Mouse (Mus musculus) granulocyte monocyte progenitor cell, adult 5-6 weeks (primary cell): Measurements from ENCODE around the gene Zfp408. TPM values are rescaled to one million over a fixed set of nuclear protein-coding genes. Genes with fewer than 3 reads are reported as not detected.

Experiments used
- ATAC-seq: replicated peaks from 2 replicates; pipeline ENCODE4 v1.8.0; 2016; ENCODE audit warnings: mild to moderate bottlenecking, moderate TSS enrichment, inconsistent platforms; ENCODE audit not compliant: poor library complexity, severe bottlenecking
- total RNA-seq, 2 experiments: library from RNA; stranded (forward) in 1 of 2; stranded (reverse) in 1 of 2; fragments of 200-712, 200-1000 nt in 1 of 2; fragments of >200 nt in 1 of 2; fragmentation: Nextera tagmentation in 1 of 2; gene quantifications; 2 replicates each; pipeline ENCODE4 v1.2.3; 2014 to 2017

Gene Zfp408
- 7.0 and 10.3 TPM in 2 replicates for total RNA-seq (2014; fragmentation: Nextera tagmentation)
- total RNA-seq (2017) = 5.8 and 8.7 TPM in 2 replicates

DNA sequence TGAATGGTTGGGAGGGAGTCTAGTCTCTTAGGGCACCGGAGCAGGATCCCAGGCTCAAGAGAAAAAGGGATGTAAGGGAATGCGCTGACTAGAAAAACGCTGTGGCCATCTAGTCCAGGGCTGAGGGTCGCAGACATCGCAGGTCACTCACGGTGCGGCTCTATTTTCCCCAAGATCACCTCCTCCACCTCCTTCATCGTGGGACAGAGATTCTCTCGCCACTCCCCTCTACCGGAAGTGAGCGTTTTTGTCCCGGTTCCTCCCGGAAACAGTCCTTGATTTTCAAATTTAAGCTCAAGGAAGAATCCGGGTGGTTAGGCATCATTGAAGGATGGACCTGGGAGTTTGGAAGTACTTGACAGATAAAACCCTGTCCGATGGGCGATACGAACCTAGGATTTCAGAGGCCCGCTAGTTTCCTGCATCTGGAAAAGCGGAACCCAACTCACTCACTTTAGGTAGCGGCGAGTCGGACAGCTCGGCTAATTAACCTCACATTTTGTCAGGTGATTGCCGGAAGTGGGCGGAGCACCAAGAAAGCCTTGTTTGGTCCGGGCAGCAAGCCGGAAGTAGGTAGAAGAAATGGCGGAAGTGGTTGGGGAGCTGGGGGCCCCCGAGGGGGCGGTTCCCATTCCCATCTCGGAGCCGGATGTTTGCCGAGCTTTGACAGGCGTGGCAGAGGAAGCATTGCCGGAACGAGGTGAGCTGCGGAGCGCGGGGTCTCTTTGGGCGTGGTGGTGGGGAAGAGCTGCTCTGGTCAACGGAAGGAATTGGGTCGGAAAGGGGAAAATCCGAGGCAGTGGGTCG is at the start of gene Zfp408, which contains the start of gene Arhgap1:
Gene Zfp408 (minus strand): TSS at position 239 of the 807 bp plus-strand sequence.
Gene Arhgap1 (plus strand): TSS at position 308 of the 807 bp plus-strand sequence.
- peak; percentile 84 for ATAC-seq

DNA sequence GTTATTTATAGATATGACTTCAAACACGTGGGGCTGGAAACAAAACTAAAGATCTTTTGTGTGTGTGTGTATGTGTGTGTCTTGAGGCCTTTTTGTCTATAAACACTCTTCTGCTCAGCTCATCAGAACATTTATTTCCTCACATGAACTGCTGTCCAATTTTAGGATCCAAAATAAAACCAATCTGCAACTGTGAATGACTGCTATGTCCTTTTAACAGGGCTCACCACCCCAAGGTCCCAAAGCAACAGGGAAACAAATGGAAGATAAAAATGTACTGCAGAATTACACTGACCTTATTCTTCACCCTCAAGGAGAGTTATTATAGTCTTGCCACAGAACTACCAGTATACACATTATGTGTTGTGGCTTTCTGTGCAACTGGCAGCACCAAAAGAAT is 49.6 kb upstream of the Zfp408 start:
- no peak for ATAC-seq

DNA sequence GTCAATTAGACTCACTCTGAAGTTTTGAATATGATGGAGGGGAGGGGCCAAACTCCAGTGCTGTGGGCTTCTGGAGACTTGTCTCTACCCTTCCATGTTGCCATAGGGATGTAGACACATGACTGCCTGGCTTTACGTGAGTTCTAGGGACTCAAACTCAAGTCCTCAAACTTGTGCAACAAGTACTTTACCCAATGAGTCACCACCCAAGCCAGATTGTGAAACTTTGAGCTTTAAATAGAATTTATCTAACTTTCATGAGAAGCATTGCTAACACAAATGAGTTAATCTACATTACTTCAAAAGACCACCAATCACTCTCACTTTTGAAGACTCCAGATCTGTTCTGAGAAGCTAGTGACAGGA is 46.6 kb upstream of the Zfp408 start:
- ATAC-seq = peak; percentile 100

DNA sequence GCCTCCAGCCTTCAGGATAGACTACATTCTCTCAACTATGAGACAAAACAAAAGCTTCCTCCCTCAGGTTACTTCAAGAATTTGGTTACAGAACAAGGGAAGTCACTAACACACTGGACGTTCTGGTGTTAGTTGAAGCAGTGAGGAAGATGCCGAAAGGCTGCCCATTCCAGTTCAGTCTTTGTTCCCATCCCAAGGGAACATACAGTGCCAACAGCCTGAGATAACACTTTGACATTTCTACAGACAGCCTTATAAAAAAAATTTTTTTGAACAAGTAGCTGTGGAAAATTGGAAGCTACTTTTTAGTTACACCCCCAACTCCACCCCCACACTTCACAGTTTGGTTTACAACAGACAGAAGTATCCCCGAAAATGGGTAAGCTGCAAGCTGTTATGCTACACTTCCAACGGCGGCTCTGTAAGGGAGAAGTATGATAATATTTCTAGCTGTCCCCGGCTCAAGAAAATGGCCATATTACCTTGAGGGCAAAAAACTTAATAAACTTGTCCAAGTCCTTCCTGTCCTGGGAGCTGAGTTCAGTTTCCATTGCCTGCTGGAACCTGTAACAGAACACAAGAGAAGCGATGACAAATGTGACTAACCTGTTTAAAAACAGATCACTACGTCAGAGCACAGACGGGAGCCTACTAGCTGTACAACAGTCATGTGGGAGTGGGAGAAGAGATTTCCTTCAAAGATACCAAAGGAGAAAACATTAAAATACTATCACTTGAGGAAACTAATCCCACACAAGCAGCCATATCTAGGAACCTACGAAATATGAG is 46.0 kb upstream of the Zfp408 start:
- ATAC-seq = no peak

DNA sequence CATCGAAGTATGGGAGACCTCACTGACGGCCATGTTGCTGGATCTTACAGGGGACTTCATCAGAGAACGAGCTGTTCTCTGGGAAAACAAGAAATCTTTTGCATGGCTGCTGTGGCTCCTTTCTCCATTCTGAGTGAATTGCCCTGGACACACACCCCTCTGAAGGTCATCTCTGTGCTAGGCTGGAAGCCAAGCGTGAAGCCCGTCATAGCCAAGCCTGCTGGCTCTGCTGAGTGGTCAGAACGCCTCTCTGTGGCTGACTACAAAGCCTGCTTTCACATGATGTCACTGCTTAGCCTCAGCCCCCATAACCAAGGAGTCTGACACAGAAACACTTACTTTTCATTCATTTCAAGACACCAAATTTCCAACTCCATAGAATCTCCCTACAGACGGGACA is 39.9 kb upstream of the Zfp408 start:
- no peak for ATAC-seq

- no peak for ATAC-seq
Measured at GRCm38 (mm10) chr2:91683919-91684318, 34.3 kb upstream of the Zfp408 start.

DNA sequence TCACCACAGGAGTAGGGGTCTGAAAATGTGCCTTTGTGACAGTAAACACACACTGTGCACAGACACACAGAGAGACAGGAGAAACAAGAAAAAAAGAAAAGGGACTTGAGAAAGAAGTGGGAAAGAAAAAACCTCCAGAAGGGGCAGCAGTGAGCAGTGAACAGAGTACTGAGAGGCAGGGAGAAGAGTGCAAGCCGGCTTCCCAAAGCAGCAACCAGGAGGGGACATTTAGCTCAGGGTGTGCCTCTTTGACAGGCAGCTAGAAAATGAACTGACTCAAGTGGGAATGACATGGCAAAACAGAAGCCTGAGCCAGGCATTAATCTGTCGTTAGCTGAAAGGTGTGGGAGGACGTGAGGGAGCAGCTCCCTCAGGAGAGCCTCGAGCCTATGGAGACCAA is 33.3 kb upstream of the Zfp408 start:
- no peak for ATAC-seq

- ATAC-seq = no peak
Measured at GRCm38 (mm10) chr2:91676961-91677360, 27.4 kb upstream of the Zfp408 start.

DNA sequence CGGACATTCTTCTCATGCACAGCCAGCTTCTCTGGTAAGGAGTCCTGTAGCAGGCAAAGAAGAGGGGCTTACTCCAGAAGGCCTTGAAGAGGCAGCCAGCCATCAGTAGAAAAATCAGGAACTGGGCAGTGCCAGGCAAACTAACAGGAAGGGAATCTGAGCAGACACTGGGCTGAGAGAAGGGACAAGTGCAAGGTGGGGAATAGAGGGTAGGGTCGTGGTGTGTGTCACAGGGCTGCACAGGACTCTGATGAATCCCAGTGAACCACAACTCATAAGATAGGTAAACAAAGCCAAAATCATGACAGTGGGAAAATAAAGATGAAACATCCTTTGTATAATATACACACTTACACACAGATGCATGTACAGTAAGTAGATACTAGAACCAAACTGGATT is 26.8 kb upstream of the Zfp408 start:
- ATAC-seq = no peak

DNA sequence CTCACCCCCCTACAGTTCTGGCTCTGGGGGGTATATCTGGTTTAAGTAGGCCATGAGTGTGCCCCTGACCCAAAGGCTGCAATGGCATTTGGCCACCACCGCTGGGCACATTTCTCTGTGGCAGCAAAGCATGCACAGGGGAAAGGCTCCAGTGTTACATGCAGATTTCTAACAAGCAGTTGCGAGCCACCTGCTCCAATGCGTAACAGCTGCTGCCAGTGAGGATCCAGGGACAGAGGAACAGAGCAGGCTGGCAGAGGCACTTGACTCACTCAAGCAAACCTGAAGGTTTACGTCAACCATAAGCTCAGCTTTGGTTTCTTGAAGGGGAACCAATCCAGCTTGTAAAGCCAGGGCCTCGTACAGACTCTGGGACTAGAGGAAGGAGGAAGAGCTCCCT is 25.3 kb upstream of the Zfp408 start:
- no peak for ATAC-seq

DNA sequence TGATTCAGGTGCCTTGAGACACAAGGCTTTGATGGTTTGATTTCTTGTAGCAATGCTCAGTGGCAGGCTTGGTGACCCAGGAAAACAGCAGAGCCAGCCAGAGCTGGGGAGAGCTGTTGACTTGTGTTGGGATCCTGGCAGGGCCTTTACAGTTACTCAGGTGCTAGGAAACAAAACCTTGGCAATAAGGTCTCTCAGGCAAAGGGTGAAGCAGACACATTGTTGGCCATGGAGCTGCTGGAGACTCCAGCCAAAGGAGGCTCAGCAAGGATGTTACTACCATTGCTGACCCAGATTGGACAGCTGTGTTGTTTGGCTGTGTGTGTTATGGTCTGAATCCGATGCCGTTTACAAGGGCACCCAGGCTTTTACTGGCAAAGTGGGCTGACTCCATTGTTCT is 24.0 kb upstream of the Zfp408 start:
- no peak for ATAC-seq

DNA sequence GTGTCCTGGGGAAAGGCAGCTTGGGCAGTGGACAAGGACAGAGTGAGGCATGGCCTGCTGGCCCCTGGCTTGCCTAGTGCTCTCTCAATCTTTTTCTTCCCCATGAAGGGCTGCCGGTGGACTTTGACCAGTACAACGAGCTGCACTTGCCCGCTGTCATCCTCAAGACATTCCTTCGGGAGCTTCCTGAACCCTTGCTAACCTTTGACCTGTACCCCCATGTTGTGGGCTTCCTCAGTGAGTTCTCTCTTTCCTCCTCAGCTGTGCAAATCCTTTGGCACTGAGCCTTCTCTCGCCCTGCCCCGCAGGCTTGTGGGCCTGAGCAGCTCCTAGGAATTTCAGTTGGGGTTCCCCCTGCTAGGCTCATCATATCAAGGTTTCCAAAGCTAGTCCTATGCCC is 20.4 kb upstream of the Zfp408 start:
- ATAC-seq = no peak

- ATAC-seq = no peak
Measured at GRCm38 (mm10) chr2:91669326-91669725, 19.7 kb upstream of the Zfp408 start.

GRCm38 (mm10) chr2:91667747-91668146 is 18.2 kb upstream of the Zfp408 start:
- ATAC-seq = no peak

- no peak for ATAC-seq
Measured at GRCm38 (mm10) chr2:91666386-91666910, 16.9 kb upstream of the Zfp408 start.

- no peak for ATAC-seq
Measured at GRCm38 (mm10) chr2:91664780-91665179, 15.2 kb upstream of the Zfp408 start.

DNA sequence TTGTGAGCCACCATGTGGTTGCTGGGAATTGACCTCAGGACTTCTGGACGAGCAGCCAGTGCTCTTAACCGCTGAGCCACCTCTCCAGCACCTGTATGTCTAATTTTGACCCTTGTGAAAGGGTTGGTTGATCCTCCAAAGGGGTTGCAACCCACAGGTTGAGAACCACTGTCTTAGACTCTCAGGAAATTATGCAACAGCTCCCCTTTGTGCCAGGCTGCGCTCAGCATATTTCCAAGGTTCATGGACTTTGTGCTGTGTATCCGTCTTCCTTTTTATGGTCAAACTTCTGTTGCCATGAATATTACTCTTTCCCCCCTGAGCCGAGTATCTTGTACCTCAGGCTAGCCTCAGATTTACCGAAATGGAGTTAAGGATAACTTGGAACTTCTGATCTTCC is 11.4 kb upstream of the Zfp408 start:
- ATAC-seq = peak; percentile 29; the same call in 1 of the 2 replicates

GRCm38 (mm10) chr2:91659657-91660056 is 10.1 kb upstream of the Zfp408 start:
- no peak for ATAC-seq

DNA sequence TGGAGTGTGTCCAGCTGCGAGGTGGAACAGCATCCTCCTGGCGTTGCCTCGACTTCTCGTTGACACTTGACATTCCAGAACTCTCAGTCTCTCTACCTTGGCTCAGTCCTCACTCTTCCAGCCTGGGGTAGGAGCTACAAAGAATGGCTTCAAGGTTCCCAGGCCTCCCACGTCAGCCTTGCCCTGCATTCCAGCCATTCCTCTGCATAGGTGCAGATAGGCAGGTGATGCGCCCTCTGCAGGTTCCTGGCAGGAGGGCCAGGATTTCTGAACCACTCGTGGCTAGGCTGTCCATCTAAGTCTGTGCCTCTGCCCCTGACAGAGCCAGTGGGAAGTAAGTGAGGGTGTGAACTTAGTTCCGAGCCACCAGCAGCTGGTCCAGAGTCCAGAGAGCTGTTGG is 7.2 kb upstream of the Zfp408 start:
- ATAC-seq = no peak

GRCm38 (mm10) chr2:91655827-91656226 is 6.2 kb upstream of the Zfp408 start:
- ATAC-seq = no peak

GRCm38 (mm10) chr2:91655388-91655787 is 5.8 kb upstream of the Zfp408 start:
- ATAC-seq = no peak
